Mouse (Mus musculus) brain, embryonic 14.5 days (tissue): ENCODE data around the gene Rxra.

Source experiments
- CTCF ChIP-seq: fragments of 200-500 bp; IDR thresholded peaks from 2 replicates; pipeline ENCODE4 v1.5.1; 2012; ENCODE audit warnings: inconsistent platforms, mild to moderate bottlenecking, moderate library complexity, borderline replicate concordance; ENCODE audit not compliant: insufficient read depth, insufficient read length; ENCODE audit errors: extremely low read depth
- POLR2A ChIP-seq: fragments of 200-500 bp; IDR thresholded peaks from 2 replicates; pipeline ENCODE4 v1.6.1; 2012; ENCODE audit warnings: mild to moderate bottlenecking, inconsistent platforms, borderline replicate concordance; ENCODE audit not compliant: poor library complexity, insufficient read depth, insufficient read length, severe bottlenecking; ENCODE audit errors: extremely low read depth

- TF ChIP-seq CTCF = no peak
- TF ChIP-seq POLR2A = no peak
Measured at GRCm38 (mm10) chr2:27729009-27729408, 52.8 kb downstream of the Rxra start.
